Mouse (Mus musculus): ENCODE results near the gene Ergic1.

- TF ChIP-seq CTCF (IDR thresholded peaks at IDR 0.05; ENCODE audit: low read depth) (no peak), EP300 (IDR thresholded peaks at IDR 0.05; ENCODE audit: low read depth) (no peak)
Observed at GRCm38 (mm10) chr17:26659573-26659915, 98.3 kb downstream of the Ergic1 start.
